25 mouse cellular contexts compared by ENCODE assay signal in genomic region chr4:152202418-152202817, GRCm38 (mm10). TPM values are rescaled to one million over a fixed set of nuclear protein-coding genes. Genes with fewer than 3 reads are reported as not detected.
DNase-seq lines count a peak whose midpoint lies in the region; ATAC-seq and TF ChIP-seq lines count a peak whose summit lies in the region.
"Had no signal": no experiment of that assay in that cellular context is flagged by ENCODE, and none has a peak within 500 bp of the region (broad histone marks: within the 10 kb centered on the region; RNA-seq: fewer than 3 reads in every experiment).

No protein-coding gene starts in this region.

- no peak for ATAC-seq in heart, embryonic 13.5 days (ENCODE audit: extremely low read depth, insufficient number of reproducible peaks, low FRiP score, low TSS enrichment)
- ATAC-seq in kidney, embryonic 14.5 days (ENCODE audit: low FRiP score, low TSS enrichment): peak; percentile 47; the same call in 1 of the 2 replicates
- ATAC-seq: forebrain, embryonic 14.5 days; midbrain, embryonic 15.5 days had no signal

- DNase-seq in heart, postnatal 14 days: no peak
- DNase-seq in left cerebral cortex, adult 2 months (ENCODE audit: extremely low spot score in 1 of 2, low spot score in 2 of 2): no peak
- no peak for DNase-seq in left cerebral cortex, postnatal 25 days (ENCODE audit: low spot score in 2 of 2)
- DNase-seq in neural tube, embryonic 10.5 days (ENCODE audit: extremely low spot score, low spot score): no peak
- DNase-seq: cerebellum, adult 8-10 months; gastrocnemius, postnatal 14 days; lung, adult 18-20 months had no signal

- H3K36me3 ChIP-seq in heart, embryonic 13.5 days: peaks cover 10% of the 10 kb centered on the region; the same call in 1 of the 2 replicates
- H3K36me3 ChIP-seq in kidney, embryonic 14.5 days (ENCODE audit: control insufficient read depth, insufficient read depth, low read length): no peaks in the 10 kb centered on the region
- H3K36me3 ChIP-seq: embryonic facial prominence, embryonic 12.5 days; limb, embryonic 10.5 days; midbrain, embryonic 15.5 days had no signal

- H3K4me3 ChIP-seq in heart, embryonic 13.5 days: no peak overlapping the region
- no peak overlapping the region for H3K4me3 ChIP-seq in left cerebral cortex, adult 2 months
- H3K4me3 ChIP-seq in kidney, embryonic 14.5 days (ENCODE audit: low read length): no peak overlapping the region
- no peak overlapping the region for H3K4me3 ChIP-seq in olfactory bulb, adult 2 months (ENCODE audit: insufficient read depth, low read depth, low read length)
- H3K4me3 ChIP-seq: embryonic facial prominence, embryonic 12.5 days; erythroblast, embryonic 14.5 days; hindbrain, embryonic 13.5 days; intestine, embryonic 15.5 days; limb, embryonic 10.5 days; midbrain, embryonic 15.5 days had no signal

- no peak for TF ChIP-seq POLR2A in olfactory bulb, adult 2 months (IDR thresholded peaks at IDR 0.05; ENCODE audit: insufficient read depth, low read depth, low read length)

- H3K4me2 ChIP-seq in heart, embryonic 13.5 days: no peak overlapping the region
- no peak overlapping the region for H3K4me2 ChIP-seq in kidney, embryonic 14.5 days (replicated peaks; ENCODE audit: low read depth, low read length)
- H3K4me2 ChIP-seq: embryonic facial prominence, embryonic 12.5 days; hindbrain, embryonic 13.5 days; intestine, embryonic 15.5 days; liver, embryonic 11.5 days; midbrain, embryonic 15.5 days had no signal

- H3K27me3 ChIP-seq in heart, embryonic 13.5 days (replicated peaks): no peaks in the 10 kb centered on the region
- H3K27me3 ChIP-seq in kidney, embryonic 14.5 days (ENCODE audit: control insufficient read depth, insufficient read depth, low read length): no peaks in the 10 kb centered on the region
- H3K27me3 ChIP-seq: embryonic facial prominence, embryonic 12.5 days; intestine, embryonic 15.5 days; megakaryocyte, embryonic 14.5 days; midbrain, embryonic 15.5 days had no signal

- intact Hi-C loops in heart, postnatal 14 days (cut with DNase I): no loop called here
- intact Hi-C loops in left cerebral cortex, adult 2 months (cut with DNase I): no loop called here
- intact Hi-C loops in left cerebral cortex, postnatal 25 days (cut with DNase I): no loop called here

- no peaks in the 10 kb centered on the region for H3K9me3 ChIP-seq in heart, embryonic 13.5 days
- H3K9me3 ChIP-seq in kidney, embryonic 14.5 days (ENCODE audit: control insufficient read depth, low read length): no peaks in the 10 kb centered on the region
- H3K9me3 ChIP-seq: embryonic facial prominence, embryonic 12.5 days; hindbrain, embryonic 13.5 days; intestine, embryonic 15.5 days; limb, embryonic 10.5 days; megakaryocyte, embryonic 14.5 days; midbrain, embryonic 15.5 days had no signal

- TF ChIP-seq CTCF in left cerebral cortex, adult 2 months (IDR thresholded peaks at IDR 0.05): no peak
- TF ChIP-seq CTCF in olfactory bulb, adult 2 months (IDR thresholded peaks at IDR 0.05; ENCODE audit: insufficient read depth, low read depth, low read length): no peak

- peaks cover 66% of the 10 kb centered on the region for H3K4me1 ChIP-seq in heart, embryonic 13.5 days
- peaks cover 22% of the 10 kb centered on the region for H3K4me1 ChIP-seq in kidney, embryonic 14.5 days (ENCODE audit: control insufficient read depth, insufficient read depth, low read length)
- H3K4me1 ChIP-seq in olfactory bulb, adult 2 months (ENCODE audit: control insufficient read depth, insufficient read depth, low read length): peaks cover 42% of the 10 kb centered on the region

- H3K9ac ChIP-seq in heart, embryonic 13.5 days: 0 out of 2 replicates have a peak overlapping the region, but pooled peaks have one; percentile 28
- no peak overlapping the region for H3K9ac ChIP-seq in kidney, embryonic 14.5 days (ENCODE audit: low read depth, low read length)
- H3K9ac ChIP-seq: embryonic facial prominence, embryonic 12.5 days; hindbrain, embryonic 13.5 days; intestine, embryonic 15.5 days; midbrain, embryonic 15.5 days had no signal

- H3K27ac ChIP-seq in heart, embryonic 13.5 days (replicated peaks): peak overlapping the region; percentile 39; the same call in 1 of the 2 replicates
- peak overlapping the region; percentile 83 for H3K27ac ChIP-seq in left cerebral cortex, adult 2 months
- H3K27ac ChIP-seq in kidney, embryonic 14.5 days (ENCODE audit: low read depth, low read length): peak overlapping the region; percentile 74; the same call in 1 of the 2 replicates
- H3K27ac ChIP-seq in olfactory bulb, adult 2 months (ENCODE audit: insufficient read depth, low read depth, low read length): peak overlapping the region; percentile 80
- H3K27ac ChIP-seq: embryonic facial prominence, embryonic 12.5 days; hindbrain, embryonic 13.5 days; limb, embryonic 10.5 days; midbrain, embryonic 15.5 days had no signal

- WGBS in heart, embryonic 13.5 days: 77% methylated on average over 1 of the region's 1 CpGs
- 60% methylated on average over 1 of the region's 1 CpGs for WGBS in kidney, embryonic 14.5 days
- 90% methylated on average over 1 of the region's 1 CpGs for WGBS in olfactory bulb, adult 2 months

RNA-seq across cellular contexts. Expression of gene Acot7, which starts 24.5 kb away (rescaled TPM):
- 73.9 and 84.7 TPM in 2 replicates for polyA plus RNA-seq in heart, embryonic 13.5 days (2015; fragmentation: Nextera tagmentation; extraction: Ambion mirVana)
- 10 to 100 TPM; 37.3 to 39.3 TPM for total RNA-seq in heart, postnatal 14 days (2021)
- total RNA-seq in left cerebral cortex, adult 2 months (2021): 100 to 1,000 TPM; 300 to 307 TPM
- total RNA-seq in left cerebral cortex, postnatal 25 days (2021): 100 to 1,000 TPM; 308 to 337 TPM
- 46.6 and 64.4 TPM in 2 replicates for polyA plus RNA-seq in kidney, embryonic 14.5 days (2014; fragmentation: Nextera tagmentation; extraction: Ambion mirVana)
- not detected in 2 replicates for polyA plus RNA-seq in olfactory bulb, adult 2 months (2012; ENCODE audit: insufficient read depth, insufficient read length, low replicate concordance, missing spikeins)

RNA-seq across cellular contexts. Expression of gene Hes2, which starts 43.8 kb away (rescaled TPM):
- polyA plus RNA-seq in heart, embryonic 13.5 days (2015; fragmentation: Nextera tagmentation; extraction: Ambion mirVana): not detected in 2 replicates
- total RNA-seq in heart, postnatal 14 days (2021): not detected
- not detected for total RNA-seq in left cerebral cortex, adult 2 months (2021)
- not detected for total RNA-seq in left cerebral cortex, postnatal 25 days (2021)
- polyA plus RNA-seq in kidney, embryonic 14.5 days (2014; fragmentation: Nextera tagmentation; extraction: Ambion mirVana): not detected in 2 replicates
- polyA plus RNA-seq in olfactory bulb, adult 2 months (2012; ENCODE audit: insufficient read depth, insufficient read length, low replicate concordance, missing spikeins): not detected in 2 replicates
- total RNA-seq: adrenal gland, adult 2 months; gastrocnemius, postnatal 14 days; layer of hippocampus, adult 18-20 months; left cerebral cortex, adult 18-20 months; neutrophil, adult 5-6 weeks had no signal
- polyA plus RNA-seq: adrenal gland, adult 2 months; C2C12; embryonic facial prominence, embryonic 12.5 days; erythroblast, embryonic 14.5 days; forebrain, embryonic 14.5 days; heart, embryonic 14.5 days; limb, embryonic 10.5 days; liver, embryonic 11.5 days; midbrain, embryonic 15.5 days had no signal

RNA-seq across cellular contexts. Expression of gene Espn, which starts 50.2 kb away (rescaled TPM):
- polyA plus RNA-seq in heart, embryonic 13.5 days (2015; fragmentation: Nextera tagmentation; extraction: Ambion mirVana): 0.87 and 1.1 TPM in 2 replicates
- total RNA-seq in heart, postnatal 14 days (2021): 1 to 10 TPM; 1.4 to 2.0 TPM
- total RNA-seq in left cerebral cortex, adult 2 months (2021): 1 to 10 TPM; 2.1 to 2.6 TPM
- total RNA-seq in left cerebral cortex, postnatal 25 days (2021): 1 to 10 TPM in 1 of 2 experiments, under 1 TPM in 1; 0.73 to 1.2 TPM
- polyA plus RNA-seq in kidney, embryonic 14.5 days (2014; fragmentation: Nextera tagmentation; extraction: Ambion mirVana): 36.1 and 36.3 TPM in 2 replicates
- polyA plus RNA-seq in olfactory bulb, adult 2 months (2012; ENCODE audit: insufficient read depth, insufficient read length, low replicate concordance, missing spikeins): not detected in 2 replicates
- polyA plus RNA-seq: forebrain, embryonic 14.5 days had no signal

Comparison
In these comparisons a context has a peak if more than half of its experiments do, and no peak if none do; other contexts are left out.
1. RNA of gene Acot7, which starts 24.5 kb away (total RNA-seq): 308 to 337 TPM in left cerebral cortex, postnatal 25 days and 300 to 307 TPM in left cerebral cortex, adult 2 months; 37.3 to 39.3 TPM in heart, postnatal 14 days; every median in the first group is over 4 times any median in the second.
2. Peak in every context shown above with its lines, with median percentiles within 50 percentile points of each other: H3K27ac ChIP-seq.